Mouse (Mus musculus) monocyte, adult 59 days (primary cell): ENCODE measurements around the gene Olfr1062. TPM values are rescaled to one million over a fixed set of nuclear protein-coding genes. Genes with fewer than 3 reads are reported as not detected.

ENCODE experiments used
- total RNA-seq, 2 experiments: library from RNA; stranded (reverse); gene quantifications; one replicate each; pipeline ENCODE4 v1.2.4; 2023

The Olfr1062 gene
- not detected for total RNA-seq

DNA sequence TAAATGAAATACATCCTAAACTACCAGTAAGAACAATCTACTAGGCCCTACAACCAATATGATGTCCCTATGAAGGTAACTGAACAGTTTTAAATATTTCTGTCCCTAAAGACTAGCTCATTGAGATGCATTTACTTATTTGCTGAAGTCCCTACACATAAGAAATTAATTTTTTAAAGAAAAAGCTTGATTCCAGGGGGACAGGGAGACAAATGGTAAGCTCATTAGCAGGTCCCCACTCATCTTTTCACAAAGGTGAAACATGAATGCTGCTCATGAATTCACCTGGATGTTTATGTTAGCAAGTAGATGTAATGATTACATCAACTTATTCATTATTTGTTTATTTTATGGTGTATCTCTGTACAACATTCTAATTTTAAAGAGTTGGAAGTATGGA lies at the start of gene Olfr1062:
Olfr1062 (minus strand) TSS at position 101 of the 400 bp plus-strand sequence.

DNA sequence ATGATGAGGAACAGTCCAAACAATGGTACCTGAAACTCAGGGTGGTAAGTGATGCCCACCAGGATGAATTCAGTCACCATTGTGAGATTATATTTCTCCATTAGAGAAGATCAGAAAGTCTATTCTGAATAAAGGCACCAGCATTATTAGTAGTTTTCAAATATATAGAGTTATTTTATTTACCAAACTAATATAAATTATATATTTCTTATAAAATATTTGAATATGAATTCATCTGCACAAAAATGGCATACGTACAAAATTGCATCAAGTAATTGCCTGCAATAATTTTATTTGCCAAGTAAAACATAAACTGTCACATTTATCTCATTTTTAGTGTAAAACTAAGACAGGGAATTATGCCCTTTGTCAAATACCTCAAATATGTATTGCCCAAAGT lies 29.6 kb upstream of the Olfr1062 start, which contains the start of gene Olfr1066:
Olfr1066 (minus strand) TSS at position 101 of the 400 bp plus-strand sequence.

DNA sequence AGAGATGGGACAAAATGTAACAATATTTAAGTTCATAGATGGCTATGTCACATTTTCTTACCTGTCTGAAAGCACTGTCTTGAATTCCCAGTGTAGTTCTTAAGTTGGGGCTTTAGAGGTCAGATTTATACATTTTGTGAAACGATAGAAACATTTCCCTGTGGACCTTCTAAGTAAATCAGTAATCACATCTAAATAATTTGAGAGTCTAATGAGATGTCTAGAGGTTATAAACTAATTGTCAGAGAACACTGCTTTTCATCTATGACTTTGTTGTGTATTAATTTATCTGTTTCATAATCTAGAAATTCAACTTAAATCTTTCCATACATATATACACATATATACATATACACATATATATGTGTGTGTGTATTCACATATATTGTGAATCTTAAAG lies 23.9 kb upstream of the Olfr1062 start, which contains the start of gene Olfr1065:
Olfr1065 (minus strand) TSS at position 101 of the 400 bp plus-strand sequence.

DNA sequence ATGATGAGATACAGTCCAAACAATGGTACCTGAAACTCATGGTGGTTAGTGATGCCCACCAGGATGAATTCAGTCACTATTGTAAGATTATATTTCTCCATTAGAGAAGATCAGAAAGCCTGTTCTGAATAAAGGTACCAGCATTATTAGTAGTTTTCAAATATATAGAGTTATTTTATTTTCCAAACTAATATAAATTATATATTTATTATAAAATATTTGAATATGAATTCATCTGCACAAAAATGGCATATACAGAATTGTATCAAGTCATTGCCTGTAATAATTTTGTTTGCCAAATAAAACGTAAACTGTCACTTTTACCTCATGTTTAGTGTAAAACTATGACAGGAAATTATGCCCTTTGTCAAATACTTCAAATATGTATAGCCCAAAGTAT lies 12.6 kb downstream of the Olfr1062 start, which contains the start of gene Olfr1061:
Olfr1061 (minus strand) TSS at position 101 of the 400 bp plus-strand sequence.

DNA sequence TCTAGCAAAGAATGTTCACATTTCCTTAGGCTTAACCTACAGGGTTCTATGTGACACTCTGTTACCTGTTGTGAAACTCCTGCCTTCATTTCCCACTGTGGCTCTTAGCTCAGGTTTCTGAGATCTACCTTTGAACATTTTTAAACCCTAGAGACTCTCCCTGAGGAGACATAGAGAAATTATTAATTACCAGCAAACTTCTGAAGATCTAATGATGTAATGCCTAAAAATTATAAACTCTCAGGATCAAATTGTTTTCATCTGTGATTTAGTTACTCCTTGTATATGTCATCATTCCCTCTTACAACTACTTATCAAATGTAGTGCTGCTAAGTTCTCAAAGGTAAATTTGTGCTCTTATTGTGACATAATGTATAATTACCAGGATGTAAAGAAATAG lies 38.1 kb downstream of the Olfr1062 start, which contains the start of gene Olfr1058:
Olfr1058 (minus strand) TSS at position 101 of the 400 bp plus-strand sequence.

DNA sequence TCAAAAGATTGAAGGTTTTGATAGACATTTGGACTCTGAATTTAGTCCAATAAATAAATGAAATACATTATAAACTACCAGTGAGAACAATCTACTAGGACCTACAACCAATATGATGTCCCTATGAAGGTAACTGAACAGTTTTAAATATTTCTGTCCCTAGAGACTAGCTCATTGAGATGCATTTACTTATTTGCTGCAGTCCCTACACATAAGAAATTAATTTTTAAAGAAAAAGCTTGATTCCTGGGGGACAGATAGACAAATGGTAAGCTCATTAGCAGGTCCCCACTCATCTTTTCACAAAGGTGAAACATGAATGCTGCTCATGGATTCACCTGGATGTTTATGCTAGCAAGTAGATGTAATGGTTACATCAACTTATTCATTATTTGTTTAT lies 48.3 kb downstream of the Olfr1062 start, which contains the start of gene Olfr1057:
Olfr1057 (minus strand) TSS at position 101 of the 400 bp plus-strand sequence.

Other genes with a start within 250 kb of the Olfr1062 start
- gene Olfr1044, start 248.9 kb downstream of the Olfr1062 start, total RNA-seq: not detected
- gene Olfr52, start 241.1 kb downstream of the Olfr1062 start, total RNA-seq: not detected
- not detected for gene Olfr1045, start 223.7 kb downstream of the Olfr1062 start, total RNA-seq
- gene Olfr1046, start 207.4 kb downstream of the Olfr1062 start, total RNA-seq: not detected
- not detected for gene Olfr1047, start 195.3 kb downstream of the Olfr1062 start, total RNA-seq
- not detected for gene Olfr1048, start 186.5 kb downstream of the Olfr1062 start, total RNA-seq
- not detected for gene Olfr1049, start 168.4 kb downstream of the Olfr1062 start, total RNA-seq
- not detected for gene Olfr1051, start 147.7 kb downstream of the Olfr1062 start, total RNA-seq
- not detected for gene Olfr1052, start 134.3 kb downstream of the Olfr1062 start, total RNA-seq
- gene Olfr1053, start 111.5 kb downstream of the Olfr1062 start, total RNA-seq: not detected
- gene Olfr1054, start 91.3 kb downstream of the Olfr1062 start, total RNA-seq: not detected
- gene Olfr1055, start 76.5 kb downstream of the Olfr1062 start, total RNA-seq: not detected
- not detected for gene Olfr1056, start 64.3 kb downstream of the Olfr1062 start, total RNA-seq
- not detected for gene Olfr1057, start 48.4 kb downstream of the Olfr1062 start, total RNA-seq
- gene Olfr1058, start 38.2 kb downstream of the Olfr1062 start, total RNA-seq: not detected
- gene Olfr1061, start 12.7 kb downstream of the Olfr1062 start, total RNA-seq: not detected
- gene Olfr1065, start 23.8 kb upstream of the Olfr1062 start, total RNA-seq: not detected
- not detected for gene Olfr1066, start 29.5 kb upstream of the Olfr1062 start, total RNA-seq
- gene Olfr228, start 60.6 kb upstream of the Olfr1062 start, total RNA-seq: not detected
- gene Olfr1076, start 81.7 kb upstream of the Olfr1062 start, total RNA-seq: not detected
- not detected for gene Olfr1079, start 115.7 kb upstream of the Olfr1062 start, total RNA-seq
- gene Olfr1080, start 131.5 kb upstream of the Olfr1062 start, total RNA-seq: not detected
- gene Olfr1082, start 172.2 kb upstream of the Olfr1062 start, total RNA-seq: not detected
- not detected for gene Olfr1084, start 213.0 kb upstream of the Olfr1062 start, total RNA-seq
- gene Olfr1085, start 235.3 kb upstream of the Olfr1062 start, total RNA-seq: not detected